Mouse (Mus musculus) forebrain, postnatal 0 days (tissue): ENCODE measurements around the gene Capn8. TPM values are rescaled to one million over a fixed set of nuclear protein-coding genes. Genes with fewer than 3 reads are reported as not detected.
"Not testable (repeated sequence)": the region's sequence is repeated elsewhere in the genome, so short reads cannot be mapped to it uniquely, and the experiment has no call there.

Experiments used
- ATAC-seq: fragments of 200-750 bp; cut with Nextera tagmentation; 2 replicates; pipeline ENCODE4 v1.8.0; 2017; ENCODE audit warnings: mild to moderate bottlenecking, moderate library complexity
- DNase-seq: peaks from one replicate; pipeline ENCODE4 v3.0.0-alpha.2; 2015
- H3K27ac ChIP-seq: fragments of 300-500 bp; sonication (generic); 2 replicates; pipeline ENCODE4 v1.5.1; 2014; ENCODE audit warnings: low read depth, mild to moderate bottlenecking, antibody characterized with exemption, low read length, moderate library complexity, mixed read lengths
- H3K27me3 ChIP-seq: fragments of 300-500 bp; sonication (generic); 2 replicates; pipeline ENCODE4 v1.6.1; 2014; ENCODE audit warnings: mild to moderate bottlenecking, low read length, mixed read lengths; ENCODE audit not compliant: insufficient read depth
- H3K36me3 ChIP-seq: fragments of 300-500 bp; sonication (generic); 2 replicates; pipeline ENCODE4 v1.6.1; 2014; ENCODE audit warnings: mild to moderate bottlenecking, moderate library complexity; ENCODE audit not compliant: insufficient read depth
- H3K4me1 ChIP-seq: fragments of 300-500 bp; sonication (generic); 2 replicates; pipeline ENCODE4 v1.6.1; 2014; ENCODE audit warnings: antibody characterized with exemption; ENCODE audit not compliant: insufficient read depth
- H3K4me2 ChIP-seq: fragments of 300-500 bp; sonication (generic); 2 replicates; pipeline ENCODE4 v1.6.1; 2014; ENCODE audit warnings: low read depth, mild to moderate bottlenecking, moderate library complexity
- H3K4me3 ChIP-seq: fragments of 300-500 bp; sonication (generic); 2 replicates; pipeline ENCODE4 v1.5.1; 2014; ENCODE audit warnings: low read depth, low read length, mixed read lengths
- H3K9ac ChIP-seq: fragments of 300-500 bp; sonication (generic); 2 replicates; pipeline ENCODE4 v1.6.1; 2014; ENCODE audit warnings: mild to moderate bottlenecking
- H3K9me3 ChIP-seq: fragments of 300-500 bp; sonication (generic); 2 replicates; pipeline ENCODE4 v1.6.1; 2016; ENCODE audit warnings: low read length
- CTCF ChIP-seq: sonication (generic); IDR thresholded peaks from 2 replicates; pipeline ENCODE4 v1.5.1; 2016; ENCODE audit warnings: antibody characterized with exemption, control low read depth, low read depth
- WGBS: fragments of 180-500 bp; shearing (Covaris S2); extraction: QIAGEN DNeasy Blood & Tissue Kit; methylation state at CpG from one replicate; pipeline ENCODE4 v1.1.7; 2014; 5-methylcytosine and 5-hydroxymethylcytosine counted together
- polyA plus RNA-seq: library from polyadenylated mRNA; unstranded; fragments of >200 nt; fragmentation: Nextera tagmentation; extraction: Ambion mirVana; gene quantifications from 2 replicates; pipeline ENCODE4 v1.2.1, GENCODE M21; 2015
- total RNA-seq: library from RNA; depleted of rRNA; stranded (reverse); fragments of >200 nt; gene quantifications from 2 replicates; pipeline ENCODE4 v1.2.3, GENCODE M21; 2014

The Capn8 gene
- total and polyA plus RNA-seq, 2 experiments from 2014 or later = 0.12 TPM; not detected in 1

GRCm38 (mm10) chr1:182639456-182639855, 74.6 kb downstream of the Capn8 start:
- Histone ChIP-seq H3K27ac (no peak overlapping the region), H3K9ac (no peak overlapping the region), H3K36me3 (no peaks in the 10 kb centered on the region), H3K9me3 (no peaks in the 10 kb centered on the region), H3K4me1 (no peaks in the 10 kb centered on the region), H3K4me3 (no peak overlapping the region), H3K27me3 (no peaks in the 10 kb centered on the region), H3K4me2 (no peak overlapping the region)
- DNase-seq (no peak), ATAC-seq (no peak)
- no peak for TF ChIP-seq CTCF
- 83% methylated on average over 5 of the region's 5 CpGs for WGBS

DNA sequence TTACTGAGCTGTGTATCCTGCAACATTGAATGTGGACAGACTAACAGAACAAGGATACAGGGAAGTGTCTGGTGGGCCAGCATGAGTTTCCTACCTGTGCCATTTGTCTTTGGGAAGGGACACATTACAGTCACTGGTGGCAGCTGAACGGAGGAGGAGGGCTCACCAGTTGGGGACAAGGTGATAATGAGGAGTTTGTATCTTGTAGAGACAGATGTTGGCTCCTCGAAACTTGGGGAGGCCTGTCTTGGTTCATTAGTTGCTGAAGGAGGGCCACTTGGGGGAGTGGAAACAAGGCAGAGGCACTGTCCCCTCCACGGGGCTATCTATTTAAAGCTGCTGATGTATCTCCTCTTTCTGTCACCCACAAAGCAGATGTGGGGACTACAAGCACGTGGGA, 75.3 kb downstream of the Capn8 start:
- no peaks in the 10 kb centered on the region for H3K36me3 ChIP-seq
- no peak for TF ChIP-seq CTCF
- H3K27me3 ChIP-seq = no peaks in the 10 kb centered on the region
- H3K4me1 ChIP-seq = no peaks in the 10 kb centered on the region
- DNase-seq (no peak), ATAC-seq (no peak)
- no peak overlapping the region for H3K9ac ChIP-seq
- no peaks in the 10 kb centered on the region for H3K9me3 ChIP-seq
- H3K4me3 ChIP-seq = no peak overlapping the region
- no peak overlapping the region for H3K27ac ChIP-seq
- WGBS = 77% methylated on average over 4 of the region's 4 CpGs
- H3K4me2 ChIP-seq = no peak overlapping the region

- no peak overlapping the region for H3K27ac ChIP-seq
- H3K4me1 ChIP-seq = no peaks in the 10 kb centered on the region
- no peak overlapping the region for H3K4me2 ChIP-seq
- no peak for TF ChIP-seq CTCF
- no peak overlapping the region for H3K9ac ChIP-seq
- H3K4me3 ChIP-seq = no peak overlapping the region
- H3K9me3 ChIP-seq = no peaks in the 10 kb centered on the region
- DNase-seq (no peak), ATAC-seq (no peak)
- H3K27me3 ChIP-seq = no peaks in the 10 kb centered on the region
- WGBS = 43% methylated on average over 2 of the region's 2 CpGs
- no peaks in the 10 kb centered on the region for H3K36me3 ChIP-seq
Observed at GRCm38 (mm10) chr1:182642779-182643178, 78.0 kb downstream of the Capn8 start.

DNA sequence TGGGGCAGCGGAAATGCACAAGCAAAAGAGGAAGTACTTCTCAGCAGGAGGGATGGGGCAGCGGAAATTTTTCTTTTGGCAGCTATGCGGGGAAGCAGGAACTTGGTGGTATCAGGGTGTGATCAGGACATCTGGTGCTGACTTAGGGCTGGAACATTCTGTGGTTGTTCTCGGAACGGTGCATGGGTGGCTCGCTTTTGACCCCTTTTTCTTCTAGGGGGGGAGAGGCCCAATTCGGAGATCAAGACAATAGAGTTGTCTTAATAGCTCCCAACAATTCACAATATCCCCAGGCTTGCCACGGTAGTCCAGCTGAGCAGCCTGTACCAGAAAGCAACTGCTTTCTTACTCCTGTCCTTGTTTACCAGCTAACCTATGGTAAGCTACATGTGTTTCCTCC, 79.6 kb downstream of the Capn8 start:
- not testable (repeated sequence) for H3K4me1 ChIP-seq, DNase-seq, H3K27ac ChIP-seq, H3K4me2 ChIP-seq, H3K9ac ChIP-seq, H3K4me3 ChIP-seq, H3K27me3 ChIP-seq, H3K9me3 ChIP-seq, H3K36me3 ChIP-seq, ATAC-seq
- 73% methylated on average over 8 of the region's 8 CpGs for WGBS

- no peaks in the 10 kb centered on the region for H3K4me1 ChIP-seq
- H3K36me3 ChIP-seq = no peaks in the 10 kb centered on the region
- no peak for TF ChIP-seq CTCF
- H3K9me3 ChIP-seq = no peaks in the 10 kb centered on the region
- 0 out of 2 replicates have a peak overlapping the region, but pooled peaks have one; percentile 21 for H3K27ac ChIP-seq
- DNase-seq = peak; percentile 18
- WGBS = 38% methylated on average over 6 of the region's 6 CpGs
- peak; percentile 16; the same call in 1 of the 2 replicates for ATAC-seq
- H3K4me2 ChIP-seq = no peak overlapping the region
- H3K27me3 ChIP-seq = no peaks in the 10 kb centered on the region
- no peak overlapping the region for H3K4me3 ChIP-seq
- H3K9ac ChIP-seq = no peak overlapping the region
Observed at GRCm38 (mm10) chr1:182645211-182645668, 80.4 kb downstream of the Capn8 start.

DNA sequence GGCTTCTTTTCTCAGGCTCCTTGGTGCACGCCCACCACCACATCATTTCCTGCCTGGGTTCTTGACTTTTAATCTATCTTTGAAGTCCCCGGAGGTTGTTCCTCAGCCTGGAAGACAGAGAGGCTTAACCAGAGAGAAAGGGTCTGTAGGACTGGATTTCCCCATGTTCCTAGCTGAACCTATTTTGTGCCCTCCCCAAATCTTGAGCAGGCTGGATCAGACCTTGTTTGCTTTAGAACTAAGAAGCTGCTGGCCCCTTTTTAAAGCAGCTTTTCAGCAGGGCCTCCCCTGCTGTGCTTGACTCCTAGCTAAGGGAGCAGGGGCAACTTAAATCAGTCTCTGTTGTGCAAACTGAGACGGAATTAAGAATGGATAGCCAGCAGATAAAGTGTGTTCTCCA, 82.0 kb downstream of the Capn8 start:
- no peak overlapping the region for H3K4me2 ChIP-seq
- no peak for DNase-seq
- no peaks in the 10 kb centered on the region for H3K9me3 ChIP-seq
- no peak for ATAC-seq
- H3K9ac ChIP-seq = no peak overlapping the region
- no peak overlapping the region for H3K27ac ChIP-seq
- H3K27me3 ChIP-seq = no peaks in the 10 kb centered on the region
- 36% methylated on average over 3 of the region's 3 CpGs for WGBS
- H3K36me3 ChIP-seq = no peaks in the 10 kb centered on the region
- no peaks in the 10 kb centered on the region for H3K4me1 ChIP-seq
- TF ChIP-seq CTCF = no peak
- no peak overlapping the region for H3K4me3 ChIP-seq

- 12% methylated on average over 6 of the region's 6 CpGs for WGBS
Observed at GRCm38 (mm10) chr1:182657760-182658159, 93.0 kb downstream of the Capn8 start.

More at GRCm38 (mm10) chr1:182657760-182658159, 93.0 kb downstream of the Capn8 start:
- Histone ChIP-seq H3K9me3 (no peaks in the 10 kb centered on the region), H3K4me3 (no peak overlapping the region), H3K27ac (no peak overlapping the region), H3K9ac (no peak overlapping the region), H3K4me2 (no peak overlapping the region), H3K27me3 (no peaks in the 10 kb centered on the region), H3K36me3 (no peaks in the 10 kb centered on the region), H3K4me1 (no peaks in the 10 kb centered on the region)
- DNase-seq (peak; percentile 46), ATAC-seq (no peak)
- peak; percentile 65 for TF ChIP-seq CTCF
